Comparison of ENCODE assay signal across 11 mouse cellular contexts in the genomic region with DNA sequence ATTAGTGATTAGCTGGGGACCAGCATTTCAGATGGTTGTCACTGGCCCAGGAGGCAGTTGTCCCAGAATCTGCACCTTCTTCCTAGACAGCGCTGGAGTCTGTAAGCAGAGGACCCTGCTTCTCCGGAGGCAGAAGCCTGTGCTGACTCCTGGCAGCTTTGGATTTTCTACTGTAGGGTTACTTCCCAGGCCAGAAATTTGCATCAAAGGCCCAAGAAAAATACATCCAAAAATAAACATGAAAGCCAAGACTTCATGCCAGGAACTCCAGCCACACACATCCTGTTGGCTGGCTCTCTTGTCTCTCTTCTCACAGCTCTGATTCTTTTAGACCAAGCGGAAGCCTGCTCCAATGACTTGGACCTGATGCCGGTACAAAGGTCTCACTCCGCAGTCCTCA.
A peak's percentile ranks its signal among the peaks of the same experiment; 100 is the strongest.
DNase-seq lines count a peak whose midpoint lies in the region; ATAC-seq and TF ChIP-seq lines count a peak whose summit lies in the region.
"Had no signal": no experiment of that assay in that cellular context is flagged by ENCODE, and none has a peak within 500 bp of the region (broad histone marks: within the 10 kb centered on the region; RNA-seq: fewer than 3 reads in every experiment).

No protein-coding gene starts in this region.

- H3K36me3 ChIP-seq in spleen, adult 2 months (ENCODE audit: control insufficient read depth, insufficient read depth, low read length) = no peaks in the 10 kb centered on the region
- H3K36me3 ChIP-seq in kidney, embryonic 14.5 days (ENCODE audit: control insufficient read depth, insufficient read depth, low read length) = no peaks in the 10 kb centered on the region
- H3K36me3 ChIP-seq in stomach, embryonic 16.5 days (ENCODE audit: control insufficient read depth, insufficient read depth, low read length) = no peaks in the 10 kb centered on the region
- H3K36me3 ChIP-seq: forebrain, embryonic 15.5 days; liver, embryonic 13.5 days had no signal

- no peak overlapping the region for H3K27ac ChIP-seq in spleen, adult 2 months (ENCODE audit: insufficient read depth, low read length)
- peak overlapping the region; percentile 17; the same call in 1 of the 2 replicates for H3K27ac ChIP-seq in kidney, embryonic 14.5 days (ENCODE audit: low read depth, low read length)
- H3K27ac ChIP-seq in stomach, embryonic 16.5 days (ENCODE audit: low read length) = peak overlapping the region; percentile 44; the same call in 1 of the 2 replicates
- H3K27ac ChIP-seq: forebrain, embryonic 15.5 days; liver, embryonic 13.5 days had no signal

- H3K4me1 ChIP-seq in spleen, adult 2 months (ENCODE audit: control insufficient read depth, insufficient read depth, insufficient read length) = no peaks in the 10 kb centered on the region
- H3K4me1 ChIP-seq in kidney, embryonic 14.5 days (ENCODE audit: control insufficient read depth, insufficient read depth, low read length) = peaks cover 8% of the 10 kb centered on the region; the same call in 1 of the 2 replicates
- no peaks in the 10 kb centered on the region for H3K4me1 ChIP-seq in stomach, embryonic 16.5 days (ENCODE audit: control insufficient read depth, insufficient read depth, low read length)
- H3K4me1 ChIP-seq: forebrain, embryonic 15.5 days; liver, embryonic 13.5 days had no signal

- no peak for TF ChIP-seq CTCF in spleen, adult 2 months (IDR thresholded peaks at IDR 0.05; ENCODE audit: extremely low read depth, insufficient read depth, insufficient read length, insufficient replicate concordance)

- ATAC-seq in kidney, embryonic 14.5 days (ENCODE audit: low FRiP score, low TSS enrichment) = no peak
- ATAC-seq in stomach, embryonic 16.5 days (ENCODE audit: insufficient read depth, low FRiP score) = no peak
- ATAC-seq: forebrain, embryonic 15.5 days had no signal

- no peaks in the 10 kb centered on the region for H3K27me3 ChIP-seq in spleen, adult 2 months (ENCODE audit: control insufficient read depth, insufficient read depth, low read length)
- no peaks in the 10 kb centered on the region for H3K27me3 ChIP-seq in kidney, embryonic 14.5 days (ENCODE audit: control insufficient read depth, insufficient read depth, low read length)
- H3K27me3 ChIP-seq in stomach, embryonic 16.5 days (ENCODE audit: control insufficient read depth, insufficient read depth, low read length) = no peaks in the 10 kb centered on the region
- H3K27me3 ChIP-seq: forebrain, embryonic 15.5 days; liver, embryonic 13.5 days had no signal

- no peak for TF ChIP-seq POLR2A in spleen, adult 2 months (IDR thresholded peaks at IDR 0.05; ENCODE audit: low read depth, low read length)

- H3K9me3 ChIP-seq in kidney, embryonic 14.5 days (ENCODE audit: control insufficient read depth, low read length) = no peaks in the 10 kb centered on the region
- H3K9me3 ChIP-seq in stomach, embryonic 16.5 days (replicated peaks; ENCODE audit: control insufficient read depth, low read length) = no peaks in the 10 kb centered on the region
- H3K9me3 ChIP-seq: forebrain, embryonic 15.5 days; liver, embryonic 13.5 days had no signal

- H3K4me2 ChIP-seq in kidney, embryonic 14.5 days (replicated peaks; ENCODE audit: low read depth, low read length) = no peak overlapping the region; the same call in 1 of the 2 replicates
- no peak overlapping the region for H3K4me2 ChIP-seq in stomach, embryonic 16.5 days (ENCODE audit: low read depth, low read length)
- H3K4me2 ChIP-seq: forebrain, embryonic 15.5 days; liver, embryonic 13.5 days had no signal

- H3K9ac ChIP-seq in kidney, embryonic 14.5 days (ENCODE audit: low read depth, low read length) = no peak overlapping the region
- no peak overlapping the region for H3K9ac ChIP-seq in stomach, embryonic 16.5 days (ENCODE audit: low read length)
- H3K9ac ChIP-seq: forebrain, embryonic 15.5 days; liver, embryonic 13.5 days had no signal

- H3K4me3 ChIP-seq in spleen, adult 2 months (ENCODE audit: extremely low read depth, insufficient read depth, insufficient read length) = peak overlapping the region; percentile 0; the same call in 1 of the 2 replicates
- no peak overlapping the region for H3K4me3 ChIP-seq in kidney, embryonic 14.5 days (ENCODE audit: low read length)
- H3K4me3 ChIP-seq in stomach, embryonic 16.5 days (replicated peaks; ENCODE audit: low read length) = 0 out of 2 replicates have a peak overlapping the region, but pooled peaks have one; percentile 10
- H3K4me3 ChIP-seq: forebrain, embryonic 15.5 days; liver, embryonic 13.5 days had no signal

- WGBS in spleen, adult 2 months = 84% methylated on average over 5 of the region's 5 CpGs
- WGBS in kidney, embryonic 14.5 days = 79% methylated on average over 5 of the region's 5 CpGs
- 70% methylated on average over 5 of the region's 5 CpGs for WGBS in stomach, embryonic 16.5 days

- peak; percentile 45 to 46 for DNase-seq in cerebellum, adult 18-20 months
- no peak for DNase-seq in cerebellum, adult 11 months
- no peak for DNase-seq in spleen, adult 2 months (ENCODE audit: low read depth in 1 of 2, low spot score in 2 of 2)
- no peak for DNase-seq in spleen, postnatal 36 days (ENCODE audit: low spot score in 2 of 2)
- no peak for DNase-seq in ovary, postnatal 10 days (ENCODE audit: low spot score)
- DNase-seq in frontal cortex, adult 2 months (ENCODE audit: extremely low spot score in 1 of 2, low spot score in 1 of 2) = no peak
- DNase-seq: B cell, adult 2 months; liver, embryonic 13.5 days had no signal

Comparison
In these comparisons a context has a peak if more than half of its experiments do, and no peak if none do; other contexts are left out.
1. DNase-seq: peak in cerebellum, adult 18-20 months (2 of 2); none in cerebellum, adult 11 months (single experiment), spleen, adult 2 months (0 of 2), spleen, postnatal 36 days (0 of 2), ovary, postnatal 10 days (single experiment) and frontal cortex, adult 2 months (0 of 2).